Mouse (Mus musculus): Measurements from ENCODE around the gene Pde6d.
"Not testable (repeated sequence)": the region's sequence is repeated elsewhere in the genome, so short reads cannot be mapped to it uniquely, and the experiment has no call there.

The Pde6d gene

GRCm38 (mm10) chr1:86569292-86569860 is 13.1 kb downstream of the Pde6d start:
- no peak for DNase-seq (ENCODE audit: low spot score)

- no peak for DNase-seq (ENCODE audit: low spot score)
These were observed 14.0 kb downstream of the Pde6d start for GRCm38 (mm10) chr1:86568409-86568808.

GRCm38 (mm10) chr1:86562663-86563062 is 19.8 kb downstream of the Pde6d start:
- DNase-seq (ENCODE audit: low spot score) = no peak

- no peak for DNase-seq (ENCODE audit: low spot score)
These were observed 23.2 kb downstream of the Pde6d start for GRCm38 (mm10) chr1:86559232-86559631.

- DNase-seq (ENCODE audit: low spot score) = peak; percentile 66
These were observed 24.6 kb downstream of the Pde6d start for GRCm38 (mm10) chr1:86557872-86558271.

GRCm38 (mm10) chr1:86555665-86556064 is 26.8 kb downstream of the Pde6d start:
- no peak for DNase-seq (ENCODE audit: low spot score)

GRCm38 (mm10) chr1:86551877-86552276 is 30.6 kb downstream of the Pde6d start:
- no peak for DNase-seq (ENCODE audit: low spot score)

- DNase-seq (ENCODE audit: low spot score) = no peak
These were observed 31.1 kb downstream of the Pde6d start for GRCm38 (mm10) chr1:86551299-86551698.

- no peak for DNase-seq (ENCODE audit: low spot score)
These were observed 35.6 kb downstream of the Pde6d start for GRCm38 (mm10) chr1:86546797-86547196.

GRCm38 (mm10) chr1:86542584-86542983 is 39.8 kb downstream of the Pde6d start:
- no peak for DNase-seq (ENCODE audit: low spot score)

GRCm38 (mm10) chr1:86539583-86539982 is 42.8 kb downstream of the Pde6d start:
- DNase-seq (ENCODE audit: low spot score) = not testable (repeated sequence)

GRCm38 (mm10) chr1:86538383-86538782 is 44.0 kb downstream of the Pde6d start:
- no peak for DNase-seq (ENCODE audit: low spot score)

GRCm38 (mm10) chr1:86533411-86534130 is 48.9 kb downstream of the Pde6d start:
- no peak for DNase-seq (ENCODE audit: low spot score)

GRCm38 (mm10) chr1:86532362-86533051 is 49.9 kb downstream of the Pde6d start:
- peak; percentile 98 for DNase-seq (ENCODE audit: low spot score)

- no peak for DNase-seq (ENCODE audit: low spot score)
These were observed 50.7 kb downstream of the Pde6d start for GRCm38 (mm10) chr1:86531547-86532321.

GRCm38 (mm10) chr1:86530871-86531546 is 51.4 kb downstream of the Pde6d start:
- DNase-seq (ENCODE audit: low spot score) = no peak

GRCm38 (mm10) chr1:86529590-86529989 is 52.8 kb downstream of the Pde6d start:
- DNase-seq (ENCODE audit: low spot score) = no peak

- peak; percentile 63 for DNase-seq (ENCODE audit: low spot score)
These were observed 53.8 kb downstream of the Pde6d start for GRCm38 (mm10) chr1:86528571-86529180.

GRCm38 (mm10) chr1:86527599-86528486 is 54.6 kb downstream of the Pde6d start:
- DNase-seq (ENCODE audit: low spot score) = peak; percentile 86

All from adipocyte (in vitro differentiated cells).